Mouse (Mus musculus) erythroblast, embryonic 14.5 days (primary cell): Measurements from ENCODE around the gene Krt80. TPM values are rescaled to one million over a fixed set of nuclear protein-coding genes. Genes with fewer than 3 reads are reported as not detected.

Experiments
- H3K27me3 ChIP-seq: 2 replicates; pipeline ENCODE4 v1.6.1; 2012; ENCODE audit warnings: inconsistent platforms; ENCODE audit not compliant: control insufficient read depth
- H3K36me3 ChIP-seq: 2 replicates; pipeline ENCODE4 v1.6.1; 2012; ENCODE audit warnings: mild to moderate bottlenecking, inconsistent platforms; ENCODE audit not compliant: control insufficient read depth
- H3K4me1 ChIP-seq: 2 replicates; pipeline ENCODE4 v1.6.1; 2012; ENCODE audit warnings: inconsistent platforms; ENCODE audit not compliant: control insufficient read depth
- H3K4me3 ChIP-seq: replicated peaks from 2 replicates; pipeline ENCODE3; 2012; ENCODE audit warnings: moderate library complexity, mild to moderate bottlenecking, inconsistent platforms
- H3K9me3 ChIP-seq: 2 replicates; pipeline ENCODE4 v1.6.1; 2012; ENCODE audit warnings: low read length, inconsistent platforms, mixed read lengths; ENCODE audit not compliant: control insufficient read depth
- GATA1 ChIP-seq: IDR thresholded peaks from 2 replicates; pipeline ENCODE4 v1.6.1; 2012; ENCODE audit warnings: low read length, inconsistent platforms, mixed read lengths
- TAL1 ChIP-seq: IDR thresholded peaks from 3 replicates; pipeline ENCODE4 v1.6.1; 2012; ENCODE audit warnings: low read length, inconsistent platforms, mixed read lengths
- polyA plus RNA-seq: library from polyadenylated mRNA; stranded (reverse); fragments of >175 nt; gene quantifications from 2 replicates; pipeline ENCODE4 v1.2.3, GENCODE M21; 2012

The Krt80 gene
- polyA plus RNA-seq, 1 experiment = not detected

- H3K4me1 ChIP-seq = peaks cover 9% of the 10 kb centered on the region
- peaks cover 3% of the 10 kb centered on the region for H3K9me3 ChIP-seq
- no peak for TF ChIP-seq GATA1
- TF ChIP-seq TAL1 = no peak
- no peaks in the 10 kb centered on the region for H3K27me3 ChIP-seq
- no peaks in the 10 kb centered on the region for H3K36me3 ChIP-seq
- H3K4me3 ChIP-seq = no peak overlapping the region
These were observed 66.1 kb downstream of the Krt80 start for GRCm38 (mm10) chr15:101303830-101304229.

DNA sequence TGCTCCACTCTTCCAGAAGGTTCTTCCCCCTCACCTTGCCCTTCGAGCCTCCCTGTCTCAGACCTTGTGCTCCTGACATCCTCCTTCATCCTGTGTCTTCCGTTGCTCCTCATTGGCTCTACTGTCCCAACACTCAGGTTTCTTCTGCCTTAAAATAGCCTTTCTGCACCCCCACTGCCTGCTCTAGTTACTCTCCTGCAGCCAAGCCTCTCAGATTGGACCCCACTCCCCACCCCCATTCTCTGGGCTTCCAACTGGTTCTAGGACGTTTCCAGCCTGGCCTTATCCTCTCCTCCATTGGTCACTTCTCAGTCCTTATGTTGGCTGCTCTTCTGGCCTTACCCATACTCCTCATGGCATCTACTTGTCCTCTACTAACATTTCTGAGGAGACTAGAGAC lies 67.8 kb downstream of the Krt80 start:
- H3K27me3 ChIP-seq = no peaks in the 10 kb centered on the region
- peaks cover 9% of the 10 kb centered on the region for H3K4me1 ChIP-seq
- H3K4me3 ChIP-seq = no peak overlapping the region
- H3K9me3 ChIP-seq = peaks cover 3% of the 10 kb centered on the region
- no peaks in the 10 kb centered on the region for H3K36me3 ChIP-seq
- TF ChIP-seq GATA1 = no peak
- TF ChIP-seq TAL1 = no peak

GRCm38 (mm10) chr15:101300128-101300527 lies 69.8 kb downstream of the Krt80 start:
- Histone ChIP-seq H3K9me3 (peaks cover 3% of the 10 kb centered on the region), H3K27me3 (no peaks in the 10 kb centered on the region), H3K4me1 (peaks cover 9% of the 10 kb centered on the region), H3K4me3 (no peak overlapping the region), H3K36me3 (no peaks in the 10 kb centered on the region)
- TF ChIP-seq GATA1 = no peak
- no peak for TF ChIP-seq TAL1

DNA sequence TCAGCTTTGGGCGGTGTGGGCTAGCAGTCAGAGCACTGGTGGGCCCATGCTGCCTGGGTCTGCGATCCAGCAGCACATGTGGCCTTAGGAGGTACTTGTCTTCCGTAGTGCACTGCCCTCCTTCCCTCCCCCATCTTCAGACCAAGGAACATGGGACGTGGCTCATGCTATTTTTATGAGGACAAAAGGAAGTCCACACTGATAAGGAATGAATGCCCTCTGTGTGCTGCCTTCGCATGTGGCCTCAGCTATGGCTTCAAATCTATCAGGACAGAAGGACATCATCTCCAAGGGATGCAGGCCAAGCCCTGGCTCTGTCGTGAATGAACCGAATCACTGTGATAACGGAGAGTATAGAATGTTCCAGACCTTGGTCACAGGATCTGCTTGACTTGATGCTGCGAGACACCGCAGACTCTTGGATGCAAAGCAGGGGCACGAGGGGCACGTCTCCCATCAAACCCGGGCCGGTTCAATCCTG lies 70.4 kb downstream of the Krt80 start:
- Histone ChIP-seq H3K9me3 (peaks cover 3% of the 10 kb centered on the region), H3K4me1 (peaks cover 9% of the 10 kb centered on the region), H3K36me3 (no peaks in the 10 kb centered on the region), H3K4me3 (no peak overlapping the region), H3K27me3 (no peaks in the 10 kb centered on the region)
- TF ChIP-seq TAL1 (no peak), GATA1 (no peak)

DNA sequence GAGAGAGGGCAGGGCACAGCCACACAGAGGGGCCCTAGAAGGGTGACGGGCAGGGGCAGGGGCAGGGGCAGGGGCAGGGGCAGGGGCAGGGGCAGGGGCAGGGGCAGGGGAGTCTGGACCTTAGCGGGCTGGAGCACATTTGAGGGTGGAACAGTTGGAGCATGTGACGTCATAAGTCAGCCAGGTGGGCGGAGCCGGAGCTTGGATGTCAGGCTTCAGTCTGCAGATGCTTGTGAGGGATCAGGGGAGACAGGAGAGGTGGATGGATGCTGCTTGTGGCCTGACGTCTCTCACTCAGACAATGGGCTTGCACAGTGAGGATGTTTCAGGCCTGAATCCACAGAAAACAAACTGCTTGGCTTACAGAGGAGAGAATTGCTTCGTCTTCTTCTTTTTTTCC lies 71.4 kb downstream of the Krt80 start:
- TF ChIP-seq GATA1 = no peak
- Histone ChIP-seq H3K4me1 (peaks cover 9% of the 10 kb centered on the region), H3K36me3 (no peaks in the 10 kb centered on the region), H3K27me3 (no peaks in the 10 kb centered on the region), H3K9me3 (peaks cover 3% of the 10 kb centered on the region), H3K4me3 (no peak overlapping the region)

DNA sequence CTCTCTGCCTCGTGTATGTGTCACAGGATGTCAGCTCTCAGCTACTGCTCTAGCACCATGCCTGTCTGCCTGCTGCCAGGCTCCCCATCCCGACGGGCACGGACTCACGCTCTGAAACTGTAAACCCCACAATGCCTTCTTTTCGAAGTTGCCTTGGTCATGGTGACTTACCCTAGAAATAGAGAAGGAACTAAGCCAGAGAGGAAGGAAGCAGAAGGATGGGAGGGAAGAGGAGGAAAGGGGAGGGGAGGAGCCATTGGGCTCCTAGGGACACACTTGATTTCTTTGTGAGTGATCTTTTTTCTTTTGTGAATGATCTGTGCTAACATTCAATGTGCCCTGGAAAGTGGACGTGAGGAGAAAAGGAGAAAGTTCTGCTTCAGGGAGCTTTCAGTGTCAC lies 72.0 kb downstream of the Krt80 start:
- Histone ChIP-seq H3K4me1 (peaks cover 9% of the 10 kb centered on the region), H3K36me3 (no peaks in the 10 kb centered on the region), H3K9me3 (no peaks in the 10 kb centered on the region), H3K4me3 (no peak overlapping the region), H3K27me3 (no peaks in the 10 kb centered on the region)
- TF ChIP-seq GATA1 (no peak), TAL1 (no peak)

Other genes starting within 250 kb of the Krt80 start
- 0.15 TPM in 1 of 2 replicates, not detected in the other for gene Acvrl1, start 241.6 kb downstream of the Krt80 start, polyA plus RNA-seq
- 0.02 and 0.03 TPM in 2 replicates for gene Acvr1b, start 196.1 kb downstream of the Krt80 start, polyA plus RNA-seq
- gene Grasp, start 146.0 kb downstream of the Krt80 start, polyA plus RNA-seq = 0.05 TPM in 1 of 2 replicates, not detected in the other
- gene Nr4a1, start 115.9 kb downstream of the Krt80 start, polyA plus RNA-seq = 0.14 and 0.16 TPM in 2 replicates
- gene Atg101, start 85.9 kb downstream of the Krt80 start, polyA plus RNA-seq = 2.8 and 3.0 TPM in 2 replicates
- not detected in 2 replicates for gene 6030408B16Rik, start 77.0 kb downstream of the Krt80 start, polyA plus RNA-seq
- not detected in 2 replicates for gene Krt7, start 40.9 kb upstream of the Krt80 start, polyA plus RNA-seq
- gene Krt87, start 68.6 kb upstream of the Krt80 start, polyA plus RNA-seq = not detected in 2 replicates
- not detected in 2 replicates for gene Krt88, start 77.6 kb upstream of the Krt80 start, polyA plus RNA-seq
- not detected in 2 replicates for gene Krt81, start 93.6 kb upstream of the Krt80 start, polyA plus RNA-seq
- not detected in 2 replicates for gene Krt86, start 103.3 kb upstream of the Krt80 start, polyA plus RNA-seq
- not detected in 2 replicates for gene Krt83, start 121.3 kb upstream of the Krt80 start, polyA plus RNA-seq
- not detected in 2 replicates for gene Gm49425, start 147.1 kb upstream of the Krt80 start, polyA plus RNA-seq
- not detected in 2 replicates for gene Krt84, start 162.7 kb upstream of the Krt80 start, polyA plus RNA-seq
- gene Krt82, start 180.5 kb upstream of the Krt80 start, polyA plus RNA-seq = not detected in 2 replicates
- gene Krt90, start 192.8 kb upstream of the Krt80 start, polyA plus RNA-seq = not detected in 2 replicates
- not detected in 2 replicates for gene Krt75, start 203.7 kb upstream of the Krt80 start, polyA plus RNA-seq